Mouse (Mus musculus): ENCODE measurements around the gene Il11ra2. TPM values are rescaled to one million over a fixed set of nuclear protein-coding genes. Genes with fewer than 3 reads are reported as not detected.
"Not testable (repeated sequence)": the region's sequence is repeated elsewhere in the genome, so short reads cannot be mapped to it uniquely, and the experiment has no call there.

Il11ra2 gene
- total RNA-seq (2021) = under 1 TPM in 1 of 2 experiments, not detected in 1; 0.37 TPM
- long read RNA-seq, experiment 1 = 0 reads
- long read RNA-seq, experiment 2, partial matches to known transcripts = 0 of 1 reads
- long read RNA-seq, experiment 2, other reads (novel, unspliced or antisense) = 1 of 1 reads

- not testable (repeated sequence) for H3K27ac ChIP-seq; H3K4me3 ChIP-seq; DNase-seq (ENCODE audit: low spot score in 2 of 2)
These were observed at the start of gene Il11ra2 for GRCm38 (mm10) chr4:42661793-42662192. Gene Il11ra2, minus strand, starts transcription at chr4:42661893.

DNA sequence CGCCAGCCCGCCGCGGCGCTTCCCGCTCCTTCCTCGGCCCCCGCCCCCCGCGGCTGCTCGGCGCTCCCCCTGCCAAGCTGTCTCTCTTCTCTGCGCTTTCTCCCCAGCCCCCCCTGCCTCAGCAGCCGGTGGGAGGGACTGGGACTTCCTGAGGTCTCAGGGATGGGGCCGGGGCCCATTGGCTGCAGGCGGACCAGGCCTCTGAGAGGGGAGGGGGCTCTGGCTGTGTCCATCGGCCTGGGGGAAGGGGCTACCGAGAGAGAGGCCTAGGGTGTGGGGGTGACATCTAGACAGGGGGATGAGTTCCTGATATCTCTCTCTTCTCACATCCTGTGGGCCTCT, 20.5 kb upstream of the Il11ra2 start:
- H3K4me3 ChIP-seq; DNase-seq (ENCODE audit: low spot score in 2 of 2); H3K27ac ChIP-seq: not testable (repeated sequence)

DNA sequence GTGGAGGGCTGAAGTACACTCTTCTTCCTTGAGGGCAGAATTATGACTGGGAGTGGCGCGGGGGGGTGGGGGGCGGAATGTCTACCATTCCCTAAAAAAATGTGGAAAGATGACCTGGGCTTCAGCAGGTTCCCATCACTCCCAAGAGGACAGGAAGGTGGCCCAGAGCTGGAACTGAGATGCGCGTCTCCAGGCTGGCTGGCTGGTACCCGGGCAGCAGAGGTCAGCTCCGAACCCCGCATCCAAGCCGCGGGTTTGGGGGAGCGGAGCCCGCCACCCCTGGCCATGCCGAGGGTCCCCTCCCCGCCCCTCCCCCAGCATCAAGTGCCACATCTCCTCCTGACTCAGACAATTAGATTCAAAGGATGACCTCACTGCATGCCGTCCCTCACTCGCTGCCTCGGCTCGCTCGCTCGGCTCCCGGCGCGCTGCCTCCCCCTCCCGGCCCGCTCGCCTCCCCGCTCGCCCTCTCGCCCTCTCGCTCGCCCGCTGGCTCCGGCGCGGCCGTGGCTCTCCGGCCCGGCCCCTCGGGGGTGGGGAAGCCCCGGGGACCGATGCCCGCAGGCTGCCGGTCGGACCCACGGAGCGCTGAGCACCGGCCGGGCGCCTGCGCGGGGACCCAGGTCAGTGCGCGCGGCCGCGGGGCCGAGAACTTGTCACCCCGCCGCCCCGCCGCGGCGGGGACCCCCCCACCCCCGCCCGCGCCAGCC, 19.9 kb upstream of the Il11ra2 start:
- not testable (repeated sequence) for H3K4me3 ChIP-seq; DNase-seq (ENCODE audit: low spot score in 2 of 2); H3K27ac ChIP-seq

GRCm38 (mm10) chr4:42680374-42681356, 19.0 kb upstream of the Il11ra2 start:
- not testable (repeated sequence) for DNase-seq (ENCODE audit: low spot score in 2 of 2); H3K4me3 ChIP-seq; H3K27ac ChIP-seq

- not testable (repeated sequence) for H3K4me3 ChIP-seq; DNase-seq (ENCODE audit: low spot score in 2 of 2); H3K27ac ChIP-seq
These were observed 17.7 kb upstream of the Il11ra2 start for GRCm38 (mm10) chr4:42679365-42679764.

GRCm38 (mm10) chr4:42675415-42675814, 13.7 kb upstream of the Il11ra2 start:
- not testable (repeated sequence) for H3K4me3 ChIP-seq; H3K27ac ChIP-seq; DNase-seq (ENCODE audit: low spot score in 2 of 2)

DNA sequence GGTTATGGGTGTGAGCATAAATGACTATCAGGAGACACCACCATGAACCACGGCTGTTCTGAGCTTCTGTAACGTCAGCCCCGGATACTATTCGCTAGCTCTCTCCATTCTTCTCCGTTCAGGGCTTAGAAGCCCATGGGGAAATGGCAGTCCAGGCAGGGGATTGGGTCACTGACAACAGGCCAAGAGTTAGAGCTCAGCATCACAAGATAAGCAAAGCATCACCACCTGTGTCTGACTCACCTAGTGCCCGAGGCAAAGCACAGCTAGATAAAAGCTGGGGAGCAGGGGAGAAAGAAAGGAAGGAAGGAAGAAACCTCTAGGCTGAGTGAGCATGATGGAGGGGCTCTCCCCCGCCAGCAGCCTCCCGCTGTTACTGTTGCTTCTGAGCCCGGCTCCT, 6.7 kb downstream of the Il11ra2 start, which contains the start of gene Ccl27b:
Ccl27b (plus strand) TSS at position 301 of the 400 bp plus-strand sequence.
- not testable (repeated sequence) for H3K4me3 ChIP-seq; DNase-seq (ENCODE audit: low spot score in 2 of 2); H3K27ac ChIP-seq

- H3K4me3 ChIP-seq; H3K27ac ChIP-seq; DNase-seq (ENCODE audit: low spot score in 2 of 2): not testable (repeated sequence)
These were observed 32.3 kb downstream of the Il11ra2 start, which contains the start of gene Gm2564 for GRCm38 (mm10) chr4:42629419-42629818. Gene Gm2564, plus strand, starts transcription at chr4:42629719.

GRCm38 (mm10) chr4:42611895-42612294, 49.8 kb downstream of the Il11ra2 start, which contains the start of gene Gm10591:
Gene Gm10591, plus strand, starts transcription at chr4:42612195.
- not testable (repeated sequence) for DNase-seq (ENCODE audit: low spot score in 2 of 2); H3K27ac ChIP-seq

More at GRCm38 (mm10) chr4:42611895-42612294, 49.8 kb downstream of the Il11ra2 start, which contains the start of gene Gm10591:
- H3K4me3 ChIP-seq = not testable (repeated sequence)

Other genes starting within 250 kb of the Il11ra2 start
- gene Gm21586, start 222.5 kb downstream of the Il11ra2 start, total RNA-seq (2021) = not detected
- 1 to 10 TPM; 1.8 to 2.3 TPM for gene Gm2163, start 195.1 kb downstream of the Il11ra2 start, total RNA-seq (2021)
- gene Fam205a2, start 133.7 kb downstream of the Il11ra2 start, total RNA-seq (2021) = not detected
- gene Gm10591, start 49.7 kb downstream of the Il11ra2 start, total RNA-seq (2021) = not detected
- gene Gm2564, start 32.2 kb downstream of the Il11ra2 start, total RNA-seq (2021) = 10 to 100 TPM; 12.6 to 13.2 TPM
- gene Ccl27b, start 6.6 kb downstream of the Il11ra2 start, total RNA-seq (2021) = not detected
- 1 to 10 TPM in 1 of 2 experiments, under 1 TPM in 1; 0.83 to 3.2 TPM for gene 4930578G10Rik, start 73.7 kb upstream of the Il11ra2 start, total RNA-seq (2021)
- 1 to 10 TPM in 1 of 2 experiments, not detected in 1; 1.1 TPM for gene Ccl19, start 94.7 kb upstream of the Il11ra2 start, total RNA-seq (2021)
- gene Ccl21a, start 112.1 kb upstream of the Il11ra2 start, total RNA-seq (2021) = under 1 TPM in 1 of 2 experiments, not detected in 1; 0.49 TPM
- gene Fam205a1, start 192.0 kb upstream of the Il11ra2 start, total RNA-seq (2021) = not detected
- gene Gm12394, start 194.9 kb upstream of the Il11ra2 start, total RNA-seq (2021) = 1 to 10 TPM in 1 of 2 experiments, under 1 TPM in 1; 0.90 to 1.0 TPM
- under 1 TPM; 0.42 to 0.51 TPM for gene Fam205c, start 212.3 kb upstream of the Il11ra2 start, total RNA-seq (2021)